Mouse (Mus musculus): ENCODE measurements at regions not wholly inside any gene's neighbourhood (a gene's known extent, or its start where the extent isn't known, plus 50 kb on each side); places are given as distances from the start of the nearest gene placed in this dataset.

GRCm38 (mm10) chr13:37685617-37686016, 92.6 kb upstream of the Rreb1 start:
- no peak for ATAC-seq (replicated peaks in 1 of 2; ENCODE audit: insufficient read depth in 1 of 2, low FRiP score in 2 of 2, low TSS enrichment in 1 of 2, low read depth in 1 of 2, poor library complexity in 2 of 2, severe bottlenecking in 2 of 2)

GRCm38 (mm10) chr13:37686109-37686508, 92.1 kb upstream of the Rreb1 start:
- no peak for ATAC-seq (replicated peaks in 1 of 2; ENCODE audit: insufficient read depth in 1 of 2, low FRiP score in 2 of 2, low TSS enrichment in 1 of 2, low read depth in 1 of 2, poor library complexity in 2 of 2, severe bottlenecking in 2 of 2)

GRCm38 (mm10) chr13:37689127-37689777, 88.9 kb upstream of the Rreb1 start:
- ATAC-seq (replicated peaks in 1 of 2; ENCODE audit: insufficient read depth in 1 of 2, low FRiP score in 2 of 2, low TSS enrichment in 1 of 2, low read depth in 1 of 2, poor library complexity in 2 of 2, severe bottlenecking in 2 of 2): no peak

- ATAC-seq (replicated peaks in 1 of 2; ENCODE audit: insufficient read depth in 1 of 2, low FRiP score in 2 of 2, low TSS enrichment in 1 of 2, low read depth in 1 of 2, poor library complexity in 2 of 2, severe bottlenecking in 2 of 2): peak; percentile 97 to 98
Observed at GRCm38 (mm10) chr13:37691855-37692445, 86.2 kb upstream of the Rreb1 start.

GRCm38 (mm10) chr13:37693617-37694016, 84.6 kb upstream of the Rreb1 start:
- ATAC-seq (replicated peaks in 1 of 2; ENCODE audit: insufficient read depth in 1 of 2, low FRiP score in 2 of 2, low TSS enrichment in 1 of 2, low read depth in 1 of 2, poor library complexity in 2 of 2, severe bottlenecking in 2 of 2): no peak

- peak; percentile 53 to 67; a peak in 3 of 4 replicates for ATAC-seq (replicated peaks in 1 of 2; ENCODE audit: insufficient read depth in 1 of 2, low FRiP score in 2 of 2, low TSS enrichment in 1 of 2, low read depth in 1 of 2, poor library complexity in 2 of 2, severe bottlenecking in 2 of 2)
Observed at GRCm38 (mm10) chr13:37704475-37704874, 73.7 kb upstream of the Rreb1 start.

GRCm38 (mm10) chr13:37705482-37705881, 72.7 kb upstream of the Rreb1 start:
- ATAC-seq (replicated peaks in 1 of 2; ENCODE audit: insufficient read depth in 1 of 2, low FRiP score in 2 of 2, low TSS enrichment in 1 of 2, low read depth in 1 of 2, poor library complexity in 2 of 2, severe bottlenecking in 2 of 2): no peak

- no peak for ATAC-seq (replicated peaks in 1 of 2; ENCODE audit: insufficient read depth in 1 of 2, low FRiP score in 2 of 2, low TSS enrichment in 1 of 2, low read depth in 1 of 2, poor library complexity in 2 of 2, severe bottlenecking in 2 of 2)
Observed at GRCm38 (mm10) chr13:37710913-37711312, 67.3 kb upstream of the Rreb1 start.

- ATAC-seq (replicated peaks in 1 of 2; ENCODE audit: insufficient read depth in 1 of 2, low FRiP score in 2 of 2, low TSS enrichment in 1 of 2, low read depth in 1 of 2, poor library complexity in 2 of 2, severe bottlenecking in 2 of 2): no peak
Observed at GRCm38 (mm10) chr13:37712908-37713496, 65.2 kb upstream of the Rreb1 start.

- ATAC-seq (replicated peaks in 1 of 2; ENCODE audit: insufficient read depth in 1 of 2, low FRiP score in 2 of 2, low TSS enrichment in 1 of 2, low read depth in 1 of 2, poor library complexity in 2 of 2, severe bottlenecking in 2 of 2): no peak; a peak in 1 of 4 replicates
Observed at GRCm38 (mm10) chr13:37715058-37715712, 63.0 kb upstream of the Rreb1 start.

- ATAC-seq (replicated peaks in 1 of 2; ENCODE audit: insufficient read depth in 1 of 2, low FRiP score in 2 of 2, low TSS enrichment in 1 of 2, low read depth in 1 of 2, poor library complexity in 2 of 2, severe bottlenecking in 2 of 2): no peak
Observed at GRCm38 (mm10) chr13:37715770-37716693, 62.2 kb upstream of the Rreb1 start.

- no peak for ATAC-seq (replicated peaks in 1 of 2; ENCODE audit: insufficient read depth in 1 of 2, low FRiP score in 2 of 2, low TSS enrichment in 1 of 2, low read depth in 1 of 2, poor library complexity in 2 of 2, severe bottlenecking in 2 of 2)
Observed at GRCm38 (mm10) chr13:37717793-37718192, 60.4 kb upstream of the Rreb1 start.

- ATAC-seq (replicated peaks in 1 of 2; ENCODE audit: insufficient read depth in 1 of 2, low FRiP score in 2 of 2, low TSS enrichment in 1 of 2, low read depth in 1 of 2, poor library complexity in 2 of 2, severe bottlenecking in 2 of 2): peak; percentile 79 to 87
Observed at GRCm38 (mm10) chr13:37718364-37718763, 59.8 kb upstream of the Rreb1 start.
